Mouse (Mus musculus) small intestine, adult 2 months (tissue): Measurements from ENCODE around the gene Fut11. TPM values are rescaled to one million over a fixed set of nuclear protein-coding genes. Genes with fewer than 3 reads are reported as not detected.

Experiments
- H3K27ac ChIP-seq: fragments of 200-500 bp; 2 replicates; pipeline ENCODE4 v1.5.1; 2012; ENCODE audit warnings: low read depth, low read length, control low read depth, inconsistent platforms; ENCODE audit not compliant: insufficient read depth
- H3K27me3 ChIP-seq: fragments of 200-500 bp; 2 replicates; pipeline ENCODE4 v1.6.1; 2012; ENCODE audit warnings: mild to moderate bottlenecking, moderate library complexity, low read length, inconsistent platforms; ENCODE audit not compliant: control insufficient read depth, insufficient read depth
- H3K36me3 ChIP-seq: fragments of 200-500 bp; 2 replicates; pipeline ENCODE4 v1.6.1; 2012; ENCODE audit warnings: mild to moderate bottlenecking, low read length, control low read depth, inconsistent platforms; ENCODE audit not compliant: control insufficient read depth, insufficient read depth
- H3K4me1 ChIP-seq: fragments of 200-500 bp; 2 replicates; pipeline ENCODE4 v1.6.1; 2012; ENCODE audit warnings: low read length, inconsistent platforms, mixed read lengths; ENCODE audit not compliant: control insufficient read depth, insufficient read depth, insufficient read length
- H3K4me3 ChIP-seq: fragments of 200-500 bp; 2 replicates; pipeline ENCODE4 v1.5.1; 2012; ENCODE audit warnings: low read depth, mild to moderate bottlenecking, control low read depth, inconsistent platforms, low read length, moderate library complexity
- CTCF ChIP-seq: fragments of 200-500 bp; IDR thresholded peaks from 2 replicates; pipeline ENCODE4 v1.5.1; 2012; ENCODE audit warnings: low read depth, mild to moderate bottlenecking, control low read depth, inconsistent platforms, low read length, moderate library complexity, mixed read lengths; ENCODE audit not compliant: insufficient replicate concordance, insufficient read length; ENCODE audit errors: extremely low read depth
- POLR2A ChIP-seq: fragments of 200-500 bp; IDR thresholded peaks from 2 replicates; pipeline ENCODE4 v1.6.1; 2012; ENCODE audit warnings: low read depth, mild to moderate bottlenecking, control low read depth, inconsistent platforms, low read length, moderate library complexity
- WGBS: fragments of 180-500 bp; shearing (Covaris S2); methylation state at CpG from one replicate; pipeline ENCODE4 v1.1.7; 2018; 5-methylcytosine and 5-hydroxymethylcytosine counted together
- polyA plus RNA-seq: library from polyadenylated mRNA; depleted of rRNA; stranded (reverse); fragments of >200 nt; gene quantifications from 2 replicates; pipeline ENCODE4 v1.2.3, GENCODE M21; 2012; rRNA removed

Fut11 gene
- 6.4 and 13.7 TPM in 2 replicates for polyA plus RNA-seq

DNA sequence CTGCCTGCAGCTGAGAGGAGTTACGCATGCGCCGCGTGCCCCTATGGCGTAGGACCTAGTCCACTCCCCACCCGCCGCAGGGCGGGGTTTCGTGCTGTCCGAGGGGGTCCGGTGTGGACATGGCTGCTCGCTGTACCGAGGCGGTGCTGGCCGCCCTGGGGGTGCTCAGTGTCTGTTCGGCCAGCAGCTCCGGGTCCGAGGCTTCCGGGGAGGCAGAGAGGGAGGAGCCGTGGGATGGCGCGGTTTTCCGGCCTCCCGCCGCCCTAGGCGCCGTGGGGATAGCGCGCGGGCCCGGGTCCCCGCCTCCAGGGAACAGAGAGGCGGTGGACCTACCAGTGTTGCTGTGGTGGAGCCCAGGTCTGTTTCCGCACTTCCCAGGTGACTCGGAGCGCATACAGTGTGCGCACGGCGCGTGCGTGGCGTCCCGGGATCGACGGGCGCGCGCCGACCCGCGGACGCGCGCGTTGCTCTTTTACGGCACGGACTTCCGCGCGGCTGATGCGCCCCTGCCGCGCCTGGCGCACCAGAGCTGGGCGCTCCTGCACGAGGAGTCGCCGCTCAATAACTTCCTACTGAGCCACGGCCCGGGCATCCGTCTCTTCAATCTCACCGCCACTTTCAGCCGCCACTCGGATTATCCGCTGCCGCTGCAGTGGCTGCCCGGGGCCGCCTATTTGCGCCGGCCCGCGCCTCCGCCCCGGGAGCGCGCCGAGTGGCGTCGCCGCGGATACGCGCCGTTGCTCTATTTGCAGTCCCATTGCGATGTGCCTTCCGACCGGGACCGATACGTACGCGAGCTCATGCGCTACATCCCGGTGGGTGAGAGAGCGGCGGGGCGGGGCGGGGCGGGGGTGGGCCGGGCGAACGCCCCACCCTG lies at the start of gene Fut11:
Fut11 (plus strand) TSS at position 85 of the 877 bp plus-strand sequence.
- under 1% methylated on average over 110 of the region's 111 CpGs for WGBS
- Histone ChIP-seq H3K4me1 (peaks cover 9% of the 10 kb centered on the region), H3K4me3 (peak within 1 kb of the TSS; percentile 82), H3K27me3 (no peaks in the 10 kb centered on the region), H3K36me3 (peaks cover 35% of the 10 kb centered on the region), H3K27ac (peak within 1 kb of the TSS; percentile 84)
- TF ChIP-seq POLR2A (peak; percentile 44; the same call in 1 of the 2 replicates), CTCF (no peak)

DNA sequence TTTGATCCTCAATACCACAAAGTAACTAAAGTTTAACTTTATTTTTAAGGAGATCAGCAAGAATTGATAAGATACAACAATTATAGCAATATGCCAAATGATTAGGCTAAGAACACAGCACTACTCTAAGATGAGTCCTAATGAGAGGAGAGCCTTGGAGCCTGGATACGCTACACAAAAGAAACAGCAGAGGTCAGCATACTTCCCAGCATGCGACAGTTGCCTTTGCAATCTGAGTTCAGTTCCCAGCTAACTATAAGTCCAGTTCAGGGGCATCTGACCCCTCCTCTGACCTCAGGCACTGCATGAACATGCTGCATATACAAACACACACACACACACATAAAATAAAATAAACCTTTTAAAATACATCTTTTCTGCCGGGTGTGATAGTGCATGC lies 49.2 kb upstream of the Fut11 start:
- H3K4me3 ChIP-seq: no peak overlapping the region
- H3K36me3 ChIP-seq: no peaks in the 10 kb centered on the region; the same call in 1 of the 2 replicates
- 44% methylated on average over 3 of the region's 3 CpGs for WGBS
- H3K4me1 ChIP-seq: peaks cover 3% of the 10 kb centered on the region; the same call in 1 of the 2 replicates
- H3K27ac ChIP-seq: no peak overlapping the region
- H3K27me3 ChIP-seq: no peaks in the 10 kb centered on the region
- no peak for TF ChIP-seq CTCF
- TF ChIP-seq POLR2A: no peak

DNA sequence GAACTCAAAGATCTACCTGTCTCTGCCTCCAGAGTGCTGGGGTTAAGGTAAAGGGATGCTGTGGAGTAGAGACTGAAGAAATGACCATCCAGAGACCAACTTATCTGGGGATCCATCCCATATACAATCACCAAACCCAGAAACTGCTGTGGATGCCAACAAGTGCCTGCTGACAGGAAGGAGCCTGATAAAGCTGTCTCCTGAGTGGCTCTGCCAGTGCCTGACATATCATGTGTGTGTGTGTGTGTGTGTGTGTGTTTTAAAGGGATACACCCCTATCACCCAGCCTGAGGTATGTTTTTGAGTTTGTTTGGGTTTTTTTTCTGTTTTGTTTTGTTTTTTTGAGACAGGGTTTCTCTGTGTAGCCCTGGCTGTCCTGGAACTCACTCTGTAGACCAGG lies 48.4 kb upstream of the Fut11 start:
- Histone ChIP-seq H3K27ac (no peak overlapping the region), H3K27me3 (no peaks in the 10 kb centered on the region), H3K4me3 (no peak overlapping the region), H3K36me3 (no peaks in the 10 kb centered on the region; the same call in 1 of the 2 replicates), H3K4me1 (peaks cover 3% of the 10 kb centered on the region; the same call in 1 of the 2 replicates)
- TF ChIP-seq POLR2A: no peak
- TF ChIP-seq CTCF: no peak

DNA sequence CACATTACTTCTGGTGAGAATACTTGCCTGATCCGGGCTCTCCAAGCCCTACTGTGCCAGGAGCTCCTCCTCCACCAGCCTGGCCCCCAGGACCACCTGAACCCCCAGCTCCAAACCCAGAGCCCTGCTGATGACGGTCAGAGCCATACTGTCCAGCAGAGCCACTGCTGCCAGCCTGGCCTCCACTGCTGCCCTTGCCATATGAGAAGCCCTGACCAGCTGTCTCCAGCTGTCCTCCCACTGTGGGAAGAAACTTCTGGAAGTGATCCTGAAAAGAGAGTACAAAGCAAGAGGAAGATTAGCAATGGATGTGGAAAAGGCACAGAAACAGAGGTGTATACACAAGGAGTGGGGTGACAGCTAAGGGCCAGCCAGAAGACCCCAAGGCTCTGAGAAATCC lies 43.8 kb upstream of the Fut11 start:
- Histone ChIP-seq H3K27ac (no peak overlapping the region), H3K4me1 (no peaks in the 10 kb centered on the region), H3K27me3 (no peaks in the 10 kb centered on the region), H3K36me3 (no peaks in the 10 kb centered on the region), H3K4me3 (no peak overlapping the region)
- 82% methylated on average over 2 of the region's 2 CpGs for WGBS
- TF ChIP-seq POLR2A: no peak
- no peak for TF ChIP-seq CTCF

DNA sequence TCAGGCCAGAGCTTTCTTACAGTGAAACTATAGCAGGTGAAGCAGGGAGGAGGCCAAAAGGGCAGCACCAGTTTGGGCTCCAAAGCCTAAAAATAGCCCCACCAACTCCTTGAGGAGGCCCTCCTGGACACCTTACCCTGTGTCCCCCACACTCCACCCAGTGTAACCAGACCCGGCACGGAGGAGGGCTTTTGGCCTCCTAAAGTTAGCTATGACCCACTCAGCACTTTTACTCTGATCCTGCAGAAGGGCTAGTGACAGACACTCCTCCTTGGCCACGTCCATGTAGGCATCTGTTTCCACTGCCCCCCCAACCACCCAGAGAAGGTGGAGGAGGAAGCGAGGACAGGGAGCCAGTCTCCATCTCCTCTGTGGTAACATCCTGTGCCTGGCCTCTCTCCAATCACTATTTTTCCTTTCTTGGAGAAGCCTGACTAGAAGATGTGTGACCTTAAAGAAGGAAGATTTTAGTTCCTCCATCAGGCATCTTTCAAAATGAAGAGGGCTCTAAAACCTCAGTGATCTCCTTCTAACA lies 43.0 kb upstream of the Fut11 start:
- 69% methylated on average over 4 of the region's 4 CpGs for WGBS
- no peak overlapping the region for H3K27ac ChIP-seq
- H3K4me1 ChIP-seq: no peaks in the 10 kb centered on the region
- TF ChIP-seq CTCF (no peak), POLR2A (no peak)
- no peaks in the 10 kb centered on the region for H3K36me3 ChIP-seq
- H3K27me3 ChIP-seq: no peaks in the 10 kb centered on the region
- H3K4me3 ChIP-seq: no peak overlapping the region

DNA sequence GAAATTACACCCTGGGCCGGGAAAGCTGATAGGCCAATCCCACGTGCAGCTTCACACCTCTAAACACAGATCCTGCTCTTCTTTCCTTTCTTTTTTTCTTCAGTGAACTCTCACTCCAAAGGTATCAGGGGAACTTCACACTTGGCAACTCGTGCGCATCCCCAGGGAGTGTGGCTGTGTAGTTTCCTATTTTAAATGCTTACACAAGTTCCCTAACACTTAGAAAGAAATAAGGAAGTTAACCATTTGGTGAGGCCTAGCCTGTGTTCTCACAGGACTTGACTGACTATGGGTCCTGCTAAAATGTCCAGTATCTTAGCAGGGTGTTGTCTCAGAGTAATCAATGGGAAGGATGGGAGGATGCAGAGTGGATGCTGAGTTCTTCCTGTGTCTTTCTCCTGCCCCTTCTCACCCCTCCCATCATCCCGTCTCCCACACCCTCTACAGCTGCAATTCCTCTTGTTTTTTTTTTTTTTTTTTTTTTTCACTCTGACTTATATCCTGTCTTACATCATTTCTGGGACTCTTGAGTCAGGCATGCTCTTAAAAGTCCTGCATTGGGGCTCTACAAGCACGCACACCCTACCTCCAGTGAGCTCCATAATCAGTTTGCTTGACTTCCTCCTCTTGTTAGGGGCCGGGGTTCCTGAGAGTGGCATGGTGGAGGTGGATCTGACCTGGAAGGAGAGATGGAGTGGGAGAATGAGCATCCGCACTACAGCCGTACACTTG lies 39.9 kb upstream of the Fut11 start:
- no peak overlapping the region for H3K4me3 ChIP-seq
- TF ChIP-seq POLR2A (no peak), CTCF (no peak)
- no peaks in the 10 kb centered on the region for H3K4me1 ChIP-seq
- H3K27me3 ChIP-seq: no peaks in the 10 kb centered on the region
- 75% methylated on average over 9 of the region's 9 CpGs for WGBS
- no peaks in the 10 kb centered on the region for H3K36me3 ChIP-seq
- no peak overlapping the region for H3K27ac ChIP-seq

DNA sequence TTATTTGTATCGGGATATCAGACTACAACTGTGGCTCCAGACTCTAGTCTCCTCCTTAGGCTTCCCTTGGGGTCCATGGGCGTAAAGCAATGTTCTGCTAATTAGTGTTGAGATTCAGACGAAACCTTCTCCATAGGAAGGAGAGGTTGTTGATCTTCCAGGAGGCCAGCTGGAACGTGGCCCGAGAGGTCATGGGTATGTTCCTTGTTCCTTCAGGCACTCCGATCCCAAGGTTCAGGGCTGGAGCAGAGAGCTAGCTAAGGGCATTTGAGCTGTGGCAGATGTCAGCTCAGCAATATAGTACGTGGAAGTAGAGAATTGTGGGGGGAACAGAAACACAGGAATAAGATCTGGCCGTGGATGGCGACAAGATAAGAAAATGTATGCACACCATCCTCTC lies 39.0 kb upstream of the Fut11 start:
- WGBS: 73% methylated on average over 9 of the region's 9 CpGs
- H3K27me3 ChIP-seq: no peaks in the 10 kb centered on the region
- no peak overlapping the region for H3K27ac ChIP-seq
- no peak for TF ChIP-seq CTCF
- TF ChIP-seq POLR2A: no peak
- H3K4me3 ChIP-seq: no peak overlapping the region
- H3K4me1 ChIP-seq: no peaks in the 10 kb centered on the region
- no peaks in the 10 kb centered on the region for H3K36me3 ChIP-seq
